Mouse (Mus musculus) olfactory bulb, adult 2 months (tissue): ENCODE measurements around the gene Gm10309.

Experiments
- CTCF ChIP-seq: fragments of 200-500 bp; IDR thresholded peaks from 2 replicates; pipeline ENCODE4 v1.5.1; 2012; ENCODE audit warnings: low read depth, mild to moderate bottlenecking, low read length, moderate library complexity; ENCODE audit not compliant: insufficient read depth
- POLR2A ChIP-seq: fragments of 200-500 bp; IDR thresholded peaks from 2 replicates; pipeline ENCODE4 v1.6.1; 2012; ENCODE audit warnings: mild to moderate bottlenecking, low read depth, low read length, moderate library complexity; ENCODE audit not compliant: insufficient read depth

DNA sequence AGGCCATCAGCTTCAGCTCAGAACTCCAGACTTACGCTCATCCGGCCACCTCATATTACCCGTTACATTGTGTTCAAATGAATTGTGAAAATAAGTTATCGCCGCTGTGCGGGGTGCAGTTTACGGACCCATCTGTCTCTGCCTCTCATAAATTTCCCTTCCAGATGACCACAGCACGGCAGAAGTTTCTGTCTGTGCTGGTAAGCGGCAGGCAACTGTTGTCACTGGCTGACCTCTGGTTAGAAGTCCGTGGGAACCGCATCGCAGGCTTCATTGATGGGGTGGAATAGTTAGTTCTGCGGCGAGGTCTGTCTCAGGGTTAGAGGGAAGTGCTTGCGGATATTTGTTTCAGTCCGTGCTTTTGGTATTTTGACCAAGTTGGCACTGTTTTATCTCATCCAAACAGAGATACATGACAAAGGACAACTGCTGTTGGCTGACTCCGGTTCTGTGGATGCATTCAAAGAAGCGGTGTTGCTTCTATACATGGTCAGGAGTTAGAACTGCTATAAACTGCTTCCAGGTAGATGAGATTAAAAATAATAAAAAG, 34.9 kb upstream of the Gm10309 start:
- TF ChIP-seq CTCF (no peak), POLR2A (no peak)
